Mouse (Mus musculus) heart, postnatal 14 days (tissue): ENCODE measurements around the gene Cyp4a10. TPM values are rescaled to one million over a fixed set of nuclear protein-coding genes. Genes with fewer than 3 reads are reported as not detected.
"Not testable (repeated sequence)": the region's sequence is repeated elsewhere in the genome, so short reads cannot be mapped to it uniquely, and the experiment has no call there.

ENCODE experiments used
- DNase-seq, 2 experiments: peaks; one replicate each; pipeline ENCODE4 v3.0.0; 2021 to 2022
- intact Hi-C: fragments of 180-260 bp; cut with DNase I; formaldehyde crosslinking; loops from one replicate; pipeline ENCODE4 v1.15.1; 2025
- long read RNA-seq, 2 experiments: library from polyadenylated mRNA; stranded (forward); transcript quantifications; one replicate each; pipeline ENCODE4 v2.0.0; 2021
- total RNA-seq, 2 experiments: library from RNA; stranded (reverse); gene quantifications; 2 replicates each; pipeline ENCODE4 v1.2.3; 2021

The Cyp4a10 gene
- under 1 TPM; 0.12 to 0.24 TPM for total RNA-seq
- long read RNA-seq, experiment 1 = 0 reads
- long read RNA-seq, experiment 2 = 0 reads

DNA sequence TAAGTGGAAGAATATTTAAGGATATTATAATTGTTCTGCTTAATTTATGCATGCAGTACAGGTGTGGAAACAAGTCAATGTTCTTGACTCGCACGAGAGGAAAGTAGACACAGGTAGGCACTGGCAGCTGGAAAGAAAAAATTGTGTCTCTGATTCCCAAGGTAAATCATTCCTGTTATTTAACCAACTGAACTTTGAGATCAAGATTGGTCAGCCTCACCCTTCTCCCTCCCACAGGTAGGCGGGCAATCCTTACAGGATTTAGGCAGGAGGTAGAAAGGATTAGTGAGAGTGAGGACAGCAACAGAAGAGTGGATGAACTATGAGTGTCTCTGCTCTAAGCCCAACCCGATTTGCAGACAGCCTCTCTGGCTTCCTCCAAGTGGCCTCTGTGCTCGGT lies at the start of gene Cyp4a10:
TSS of gene Cyp4a10 (plus strand) at position 265 of the 400 bp plus-strand sequence.
- intact Hi-C loops, DNase-seq: not testable (repeated sequence)

DNA sequence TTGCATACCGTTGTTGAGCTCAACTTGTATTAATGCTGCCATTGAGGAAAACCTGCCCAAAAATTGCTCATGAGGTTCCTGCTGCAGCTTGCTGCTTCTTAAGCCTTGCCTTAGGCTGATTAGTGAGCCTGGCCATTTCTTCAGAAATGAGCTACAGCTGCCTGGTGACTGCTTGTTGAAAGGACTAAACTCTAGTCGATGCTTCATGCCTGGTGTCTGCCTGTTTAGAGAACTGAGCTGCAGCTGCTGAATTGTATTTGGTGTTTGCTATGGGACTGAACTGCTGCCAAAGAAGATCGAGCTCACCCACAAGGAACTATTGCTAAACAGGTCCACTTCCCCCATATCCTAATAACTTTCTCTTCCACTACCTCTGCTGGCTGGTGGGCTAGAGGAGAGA lies 44.5 kb upstream of the Cyp4a10 start:
- DNase-seq, intact Hi-C loops: not testable (repeated sequence)

DNA sequence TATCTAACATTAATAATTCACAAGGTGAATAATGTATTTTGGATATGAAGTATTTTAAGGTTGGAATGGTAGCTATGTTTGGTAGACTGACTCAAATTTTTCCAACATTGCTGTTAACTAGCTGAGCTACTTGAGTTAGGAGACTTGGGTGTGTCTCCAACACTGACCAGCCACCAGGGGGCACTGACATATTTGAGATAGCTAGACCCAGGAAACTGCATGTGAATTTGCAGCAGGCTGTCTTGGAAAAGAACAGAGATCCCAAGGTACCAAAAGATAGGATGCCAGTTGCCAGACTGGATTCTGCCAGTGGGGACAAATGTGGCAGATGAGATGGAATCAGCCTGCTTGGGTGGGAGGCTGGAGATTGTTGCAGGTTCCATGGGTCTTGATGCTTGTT lies 42.0 kb upstream of the Cyp4a10 start:
- intact Hi-C loops = loop anchor here (1.0 kb wide), 1 partner anchor 233 kb away; no protein-coding TSS in a partner anchor
- peak; percentile 31 to 49 for DNase-seq

DNA sequence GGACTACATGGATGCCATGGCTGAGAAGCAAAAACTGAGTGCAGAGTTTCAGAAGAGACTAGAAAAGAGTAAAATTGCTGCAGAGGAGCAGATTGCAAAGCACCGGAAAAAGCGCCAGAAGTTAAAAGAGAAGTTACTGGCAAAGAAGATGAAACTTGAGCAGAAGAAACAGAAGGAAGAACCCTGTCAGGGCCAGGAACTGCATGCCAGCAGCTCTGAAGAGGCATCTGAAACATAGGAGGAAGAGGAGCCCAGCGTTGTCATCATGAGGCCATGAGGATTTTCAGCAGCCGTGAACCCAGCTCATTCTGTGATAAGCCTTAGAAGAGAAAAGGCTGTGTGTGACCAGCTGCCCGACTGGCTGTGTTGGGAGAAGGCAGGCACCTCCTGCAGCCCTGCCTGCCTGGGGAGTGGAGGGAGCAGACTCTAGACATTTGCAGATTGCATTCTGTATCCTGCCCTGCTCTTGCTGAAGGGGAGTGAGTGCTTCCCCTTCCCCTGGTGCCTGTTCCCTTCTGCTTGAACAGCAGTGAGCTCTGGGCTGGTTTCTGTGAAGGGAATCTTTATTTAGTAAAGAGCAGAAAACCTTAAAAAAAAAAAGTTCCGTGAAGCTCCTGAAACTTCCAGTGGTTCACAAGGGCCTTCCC lies 36.9 kb upstream of the Cyp4a10 start:
- no peak for DNase-seq
- intact Hi-C loops = no loop called here

DNA sequence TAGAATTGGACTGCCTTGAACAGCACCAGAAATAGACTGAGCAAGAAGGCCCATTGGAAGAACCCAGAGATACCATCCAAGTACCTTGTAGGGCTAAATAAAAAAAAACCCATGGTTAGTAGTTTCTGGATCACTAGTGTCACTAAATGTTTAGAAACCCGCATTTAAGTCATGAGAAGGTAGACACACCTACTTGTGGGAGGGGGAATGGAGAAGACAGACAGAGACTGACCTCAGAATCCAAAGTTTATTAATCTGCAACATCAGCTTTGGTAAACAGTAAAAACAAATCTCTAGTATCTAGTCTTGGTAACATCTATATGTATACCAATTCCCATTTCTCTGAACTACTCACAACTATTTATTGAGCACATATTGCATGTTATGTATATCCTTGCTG lies 22.1 kb upstream of the Cyp4a10 start, which contains the start of gene Cyp4a14:
TSS of gene Cyp4a14 (minus strand) at position 142 of the 400 bp plus-strand sequence.
- no peak for DNase-seq
- intact Hi-C loops = no loop called here

DNA sequence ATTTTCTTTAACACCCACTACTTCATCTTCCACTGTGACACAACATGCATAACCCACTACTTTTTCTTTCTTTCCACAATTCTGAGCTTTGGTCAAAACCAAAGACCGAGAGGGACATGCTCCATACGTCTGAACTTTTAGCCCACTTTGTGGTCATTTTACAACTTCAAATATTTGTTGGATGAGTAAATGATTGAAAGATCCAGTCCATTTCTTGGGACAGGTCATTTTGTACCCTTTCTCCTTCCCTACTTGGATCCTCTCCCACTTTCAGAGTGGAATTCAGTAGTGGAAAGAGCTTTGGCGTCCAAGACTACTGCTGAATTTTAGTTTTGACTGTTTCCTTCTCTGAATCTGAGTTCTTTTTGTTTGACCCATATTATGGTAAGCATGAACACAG lies 20.6 kb upstream of the Cyp4a10 start:
- no peak for DNase-seq
- intact Hi-C loops = no loop called here

DNA sequence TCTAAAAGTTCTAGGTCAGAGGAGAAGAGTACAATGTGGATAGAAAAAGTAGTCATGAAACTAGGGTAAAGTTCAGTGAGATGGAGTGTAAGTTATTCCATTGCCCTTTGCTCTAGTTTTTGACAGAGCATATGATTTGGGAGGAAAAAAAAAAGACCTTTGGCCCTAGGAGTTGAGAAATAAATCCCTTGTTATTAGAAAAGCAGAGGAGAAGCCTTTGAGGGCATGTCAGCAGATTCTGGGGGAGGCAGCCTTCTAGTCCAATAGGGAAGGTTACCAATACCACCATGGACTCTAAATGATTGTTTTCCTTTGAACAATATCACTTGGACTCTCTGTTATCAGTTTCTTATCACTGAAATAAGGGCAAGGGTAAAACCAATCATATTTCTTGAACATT lies 4.1 kb upstream of the Cyp4a10 start:
- DNase-seq, intact Hi-C loops: not testable (repeated sequence)

DNA sequence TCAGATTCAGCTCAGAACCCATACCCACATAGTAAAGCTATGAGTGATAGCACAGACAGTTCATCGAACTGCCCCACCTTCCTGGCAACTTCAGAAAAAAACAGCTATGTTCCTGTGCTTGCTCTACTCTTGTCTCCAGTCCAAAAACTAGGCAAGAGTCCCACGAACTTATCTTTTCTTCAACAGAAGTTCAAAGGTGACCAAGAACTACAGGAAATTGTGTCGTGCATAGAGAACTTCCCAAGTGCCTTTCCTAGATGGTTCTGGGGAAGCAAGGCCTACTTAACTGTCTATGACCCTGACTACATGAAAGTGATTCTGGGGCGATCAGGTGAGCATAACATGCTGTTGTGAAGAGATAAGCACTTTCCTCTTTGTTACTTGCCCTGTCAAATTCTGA lies 1.4 kb downstream of the Cyp4a10 start:
- intact Hi-C loops = no loop called here
- DNase-seq = no peak

DNA sequence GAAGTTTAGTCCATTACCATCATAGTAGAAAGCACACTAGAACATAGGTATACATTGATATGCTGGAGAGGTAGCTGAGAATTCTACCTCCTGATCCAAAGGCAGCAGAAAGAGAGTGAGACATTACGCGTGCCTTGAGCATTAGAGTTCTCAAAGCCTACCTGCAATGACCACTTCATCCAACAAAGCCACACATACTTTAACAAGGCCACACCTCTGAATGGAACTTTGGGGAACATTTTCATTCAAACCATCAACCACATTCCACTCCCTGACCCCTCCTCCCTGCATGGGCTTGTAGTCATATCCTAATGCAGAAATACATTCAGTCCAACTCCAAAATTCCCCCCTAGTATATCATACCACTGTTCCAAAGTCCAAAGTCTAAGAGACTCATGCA lies 3.7 kb downstream of the Cyp4a10 start:
- intact Hi-C loops = no loop called here
- no peak for DNase-seq

DNA sequence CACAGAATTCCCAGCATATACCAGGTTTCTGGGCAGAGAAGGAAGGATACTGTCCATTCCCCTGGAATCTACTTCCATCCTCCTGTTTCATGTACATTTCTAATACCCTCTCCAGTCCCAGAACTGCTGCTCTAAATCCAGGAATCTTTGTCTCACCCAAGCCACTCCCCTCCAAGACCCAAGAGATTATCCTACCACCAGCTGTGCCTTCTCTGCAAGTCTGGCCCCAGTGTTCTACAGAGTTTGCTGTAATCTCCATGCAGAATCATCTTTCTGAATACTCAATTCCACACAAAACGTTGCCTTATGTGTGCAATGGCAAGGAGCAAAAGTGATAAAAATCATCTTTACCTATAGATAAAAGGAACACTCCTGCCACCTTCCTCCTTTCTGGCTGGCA lies 27.0 kb downstream of the Cyp4a10 start:
- no peak for DNase-seq
- intact Hi-C loops = no loop called here

DNA sequence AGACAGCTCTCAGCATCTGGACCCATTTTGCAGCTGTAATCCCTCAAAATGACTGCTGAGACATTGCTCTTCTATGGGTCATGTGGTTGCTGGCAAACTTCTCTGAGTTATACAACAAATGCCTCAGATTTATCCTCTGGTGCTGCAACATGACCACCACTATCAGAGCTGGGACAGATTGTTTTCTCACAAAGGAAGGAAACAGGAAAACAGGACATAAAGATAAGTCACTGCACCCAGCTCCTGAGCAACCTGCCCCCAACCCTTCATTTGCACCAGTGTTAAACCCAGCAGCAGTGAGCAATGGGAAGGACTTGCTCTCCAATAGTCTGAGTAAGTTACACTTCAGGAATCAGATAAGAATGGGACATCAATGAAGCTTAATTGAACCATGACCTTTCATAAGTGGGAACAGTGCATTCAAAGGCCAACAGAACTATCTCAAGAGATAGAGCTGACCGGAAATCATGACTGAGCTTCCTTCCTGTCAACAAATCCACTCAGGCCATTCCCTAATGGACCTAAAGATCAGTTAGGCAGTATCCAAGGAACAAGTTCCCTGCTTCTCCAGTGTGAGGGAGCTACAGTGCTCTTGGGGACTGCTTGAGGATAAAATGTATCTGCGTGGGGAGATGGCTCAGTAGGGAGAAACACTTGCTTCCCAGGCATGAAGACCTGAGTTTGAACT lies 28.2 kb downstream of the Cyp4a10 start:
- intact Hi-C loops = no loop called here
- DNase-seq = peak in 1 of 2 experiments; percentile 17

DNA sequence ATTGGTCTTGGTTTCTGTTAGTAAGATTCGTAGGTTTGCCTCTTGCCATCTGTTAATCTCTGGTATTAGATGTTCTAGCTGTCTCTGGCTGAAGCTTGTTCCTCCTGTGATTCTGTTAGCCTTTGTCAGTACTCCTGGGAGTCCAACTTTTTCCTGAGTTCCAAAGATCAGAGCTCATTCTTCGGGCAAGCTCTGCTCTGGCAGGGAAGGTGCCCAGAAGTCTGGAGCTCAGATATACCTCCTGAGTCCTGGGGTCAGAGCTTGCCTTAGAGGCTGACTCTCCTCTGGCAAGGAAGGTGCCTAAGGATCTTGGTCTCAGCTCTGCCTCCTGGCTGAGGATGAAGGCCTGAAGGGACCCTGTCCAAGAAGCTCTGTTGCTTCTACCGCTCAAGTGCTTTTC lies 34.7 kb downstream of the Cyp4a10 start:
- DNase-seq = no peak

DNA sequence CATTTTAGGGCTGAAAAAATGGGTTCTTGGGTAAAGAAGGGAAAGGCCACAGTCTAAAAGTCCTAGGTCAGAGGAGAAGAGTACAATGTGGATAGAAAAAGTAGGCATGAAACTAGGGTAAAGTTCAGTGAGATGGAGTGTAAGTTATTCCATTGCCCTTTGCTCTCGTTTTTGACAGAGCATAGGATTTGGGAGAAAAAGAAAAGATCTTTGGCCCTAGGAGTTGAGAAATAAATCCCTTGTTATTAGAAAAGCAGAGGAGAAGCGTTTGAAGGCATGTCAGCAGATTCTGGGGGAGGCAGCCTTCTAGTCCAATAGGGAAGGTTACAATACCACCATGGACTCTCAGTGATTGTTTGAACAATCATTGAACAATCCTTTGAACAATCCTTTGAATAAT lies 37.4 kb downstream of the Cyp4a10 start:
- no peak for DNase-seq
- intact Hi-C loops = no loop called here

More for the DNA sequence above, 34.7 kb downstream of the Cyp4a10 start:
- intact Hi-C loops = no loop called here

DNA sequence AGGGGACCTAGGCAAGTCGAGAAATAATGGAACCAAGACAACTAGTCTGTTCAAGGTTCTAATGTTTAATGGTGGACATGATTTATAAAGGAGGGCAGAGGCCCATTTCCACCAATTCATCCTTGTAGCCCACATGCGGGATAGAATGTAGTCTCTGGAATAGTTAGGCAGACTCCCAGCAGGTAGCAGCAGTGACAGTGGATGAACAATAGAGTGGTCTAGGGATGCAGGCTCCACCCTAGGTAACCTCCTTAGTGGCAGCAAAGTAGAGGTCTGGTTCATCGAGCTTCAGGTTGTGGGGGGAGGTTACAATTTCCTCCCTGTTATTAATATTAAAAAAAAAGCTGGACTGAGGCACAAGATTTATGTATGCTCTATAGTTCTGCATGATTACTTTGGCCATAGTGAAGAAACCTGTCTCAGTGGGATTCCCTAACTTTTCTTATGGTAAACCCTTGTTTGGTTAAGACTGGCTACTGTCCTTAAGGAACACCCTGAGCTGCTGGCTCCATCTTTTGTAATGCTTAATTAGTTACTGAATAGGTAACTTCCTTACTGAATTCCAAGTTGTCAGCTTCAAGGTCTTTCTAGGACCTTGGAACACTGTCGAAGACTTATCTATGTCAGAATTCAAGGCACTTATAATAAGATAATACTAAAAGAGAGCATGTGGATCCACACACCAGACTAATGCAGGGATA lies 39.9 kb downstream of the Cyp4a10 start:
- intact Hi-C loops = no loop called here
- DNase-seq = no peak

DNA sequence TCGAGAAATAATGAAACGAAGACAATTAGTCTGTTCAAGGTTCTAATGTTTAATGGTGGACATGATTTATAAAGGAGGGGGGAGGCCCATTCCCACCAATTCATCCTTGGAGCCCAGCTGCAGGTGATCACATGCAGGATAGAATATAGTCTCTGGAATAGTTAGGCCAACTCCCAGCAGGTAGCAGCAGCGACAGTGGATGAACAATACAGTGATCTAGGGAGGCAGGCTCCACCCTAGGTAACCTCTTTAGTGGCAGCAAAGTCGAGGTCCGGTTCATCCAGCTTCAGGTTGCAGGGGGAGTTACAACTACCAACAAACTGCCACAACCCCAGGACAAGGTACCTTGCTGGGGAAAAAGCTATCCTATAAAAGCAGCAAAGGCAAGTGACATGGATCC lies 43.2 kb downstream of the Cyp4a10 start:
- DNase-seq, intact Hi-C loops: not testable (repeated sequence)

DNA sequence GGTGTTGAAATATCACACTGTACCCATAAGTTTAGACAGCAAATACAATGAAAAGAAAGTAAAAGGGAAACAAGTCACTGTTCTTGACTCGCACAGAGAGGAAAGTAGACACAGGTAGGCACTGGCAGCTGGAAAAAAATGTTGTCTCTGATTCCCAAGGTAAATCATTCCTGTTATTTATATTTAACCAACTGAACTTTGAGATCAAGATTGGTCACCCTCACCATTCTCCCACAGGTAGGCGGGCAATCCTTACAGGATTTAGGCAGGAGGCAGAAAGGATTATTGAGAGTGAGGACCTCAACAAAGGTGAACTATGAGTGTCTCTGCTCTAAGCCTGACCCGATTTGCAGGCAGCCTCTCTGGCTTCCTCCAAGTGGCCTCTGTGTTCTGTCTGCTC lies 45.3 kb downstream of the Cyp4a10 start, which contains the start of gene Cyp4a31:
TSS of gene Cyp4a31 (plus strand) at position 249 of the 400 bp plus-strand sequence.
- intact Hi-C loops = no loop called here
- DNase-seq = no peak

DNA sequence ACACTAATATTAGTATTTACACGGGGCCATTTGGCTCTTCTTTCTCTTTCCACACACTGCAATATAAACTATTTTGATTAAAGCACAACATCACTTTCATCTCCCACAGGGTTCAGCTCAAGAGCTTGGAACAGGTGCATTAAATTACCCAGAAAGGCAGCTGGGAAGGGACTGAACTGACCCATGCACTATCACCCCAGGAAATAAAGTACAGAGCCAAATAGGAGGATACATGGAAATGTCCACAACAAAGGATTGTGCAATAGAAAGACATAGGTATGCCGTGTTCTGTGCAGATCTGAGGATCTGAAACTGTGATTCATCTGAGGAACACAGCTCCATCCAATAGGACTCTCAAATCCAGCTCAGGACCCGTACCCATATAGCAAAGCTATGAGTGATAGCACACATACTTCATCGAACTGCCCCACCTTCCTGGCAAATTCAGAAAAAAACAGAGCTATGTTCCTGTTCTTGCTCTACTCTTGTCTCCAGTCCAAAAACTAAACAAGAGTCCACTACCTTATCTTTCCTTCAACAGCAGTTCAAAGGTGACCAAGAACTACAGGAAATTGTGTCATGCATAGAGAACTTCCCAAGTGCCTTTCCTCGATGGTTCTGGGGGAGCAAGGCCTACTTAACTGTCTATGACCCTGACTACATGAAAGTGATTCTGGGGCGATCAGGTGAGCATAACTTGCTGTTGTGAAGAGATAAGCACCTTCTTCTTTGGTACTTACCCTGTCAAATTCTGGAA lies 46.6 kb downstream of the Cyp4a10 start:
- DNase-seq, intact Hi-C loops: not testable (repeated sequence)

DNA sequence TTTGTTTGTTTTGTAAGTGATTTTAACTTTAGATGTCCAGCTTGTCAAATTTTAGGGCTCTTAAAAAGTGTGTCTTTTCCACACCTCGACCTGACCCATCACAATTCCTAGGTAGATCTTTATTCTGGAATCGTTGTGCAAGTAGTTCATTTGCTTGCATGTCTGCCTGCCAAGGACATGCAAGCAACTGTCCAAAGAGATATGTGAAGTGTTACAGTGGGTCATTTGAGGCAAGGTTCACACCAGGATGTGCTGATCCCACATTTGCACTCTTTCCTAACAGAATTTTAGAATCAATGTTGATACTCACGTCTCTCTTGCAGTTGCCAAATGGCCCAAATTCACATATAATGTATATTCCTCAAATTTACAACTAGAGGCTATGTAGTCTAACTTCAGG lies 57.2 kb downstream of the Cyp4a10 start:
- intact Hi-C loops = no loop called here
- DNase-seq = no peak

DNA sequence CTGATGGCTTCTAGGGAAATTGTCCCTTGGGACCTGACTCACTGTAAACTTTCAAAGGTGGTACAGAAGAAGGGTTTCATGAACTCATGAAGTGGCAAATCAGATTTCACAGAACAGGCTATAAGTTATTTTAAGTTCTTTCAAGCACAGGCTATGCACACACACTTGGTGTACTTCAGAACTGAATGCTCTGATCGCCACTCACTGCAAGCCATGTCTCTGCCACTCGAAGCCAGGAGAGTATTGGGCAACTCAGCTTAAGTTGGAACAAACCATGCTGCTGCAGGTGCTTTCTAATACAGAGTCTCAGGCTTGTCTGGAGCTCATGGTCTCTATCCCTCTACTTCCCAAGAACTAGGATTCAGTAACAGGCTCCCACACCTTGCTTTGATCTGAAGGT lies 57.7 kb downstream of the Cyp4a10 start:
- no peak for DNase-seq
- intact Hi-C loops = no loop called here

DNA sequence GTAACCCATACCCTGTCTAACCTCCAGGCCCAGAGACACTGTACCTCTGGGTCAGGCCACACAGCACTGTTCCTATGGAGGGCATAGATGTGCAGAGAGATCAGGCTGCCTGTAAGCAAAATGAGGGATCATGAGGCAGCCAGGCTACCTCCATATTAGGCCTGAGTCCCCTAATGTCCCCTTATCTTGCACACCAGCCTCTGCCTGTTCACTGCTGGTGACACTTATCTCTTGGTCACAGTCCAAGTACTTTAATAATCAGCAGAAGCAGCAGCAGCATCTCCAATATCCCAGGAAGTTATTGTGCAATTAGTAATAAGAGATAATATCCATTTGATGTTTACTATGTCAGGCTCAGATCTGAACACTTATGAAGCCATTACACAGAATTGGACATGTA lies 65.0 kb downstream of the Cyp4a10 start:
- intact Hi-C loops = no loop called here
- no peak for DNase-seq
